Mouse (Mus musculus): ENCODE results near the gene Shq1.

DNA sequence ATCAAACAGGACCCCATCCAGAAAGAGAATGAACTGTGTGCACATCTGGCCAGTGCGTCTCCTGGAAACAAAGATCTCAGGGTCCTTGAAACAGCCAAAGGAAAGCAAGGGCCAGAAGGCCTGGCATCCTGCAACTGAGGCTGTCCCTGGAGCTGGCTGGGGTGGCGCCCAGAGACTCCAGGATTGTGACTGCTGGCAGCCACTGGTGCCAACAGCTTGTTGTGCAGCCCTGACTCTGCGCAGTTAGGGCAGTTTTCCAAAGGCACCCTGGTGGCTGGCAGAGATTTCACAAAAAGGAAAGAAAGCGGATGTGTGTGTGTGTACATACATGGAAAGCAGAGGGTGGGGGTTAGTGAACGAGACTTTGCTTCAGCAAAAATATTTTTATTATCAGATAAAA is 10.6 kb downstream of the Shq1 start:
- TF ChIP-seq CTCF (IDR thresholded peaks at IDR 0.05; ENCODE audit: borderline replicate concordance, extremely low read depth, insufficient read depth, insufficient read length), result peak; percentile 8; the same call in 1 of the 2 replicates
- TF ChIP-seq POLR2A (IDR thresholded peaks at IDR 0.05; ENCODE audit: borderline replicate concordance, extremely low read depth, insufficient read depth, insufficient read length, poor library complexity, severe bottlenecking), result no peak
